Mouse (Mus musculus): Measurements from ENCODE around the gene Gnpnat1.

GRCm38 (mm10) chr14:45445445-45445844, 40.7 kb upstream of the Gnpnat1 start:
- TF ChIP-seq CTCF (IDR thresholded peaks at IDR 0.05; ENCODE audit: low read depth, low read length) (no peak), POLR2A (IDR thresholded peaks at IDR 0.05; ENCODE audit: extremely low read depth, insufficient read depth, low read length) (no peak)
